Mouse (Mus musculus) neural tube, embryonic 10.5 days (tissue): ENCODE results near the gene D630023F18Rik.

ENCODE experiments used
- DNase-seq: peaks from one replicate; pipeline ENCODE4 v3.0.0-alpha.2; 2017; ENCODE audit warnings: low spot score; ENCODE audit errors: extremely low spot score

The D630023F18Rik gene

GRCm38 (mm10) chr1:65122574-65123372 lies at the start of gene D630023F18Rik:
TSS of gene D630023F18Rik (minus strand) at chr1:65123214.
- DNase-seq = no peak

- no peak for DNase-seq
These were observed 48.6 kb upstream of the D630023F18Rik start for GRCm38 (mm10) chr1:65171579-65171978.

- no peak for DNase-seq
These were observed 46.9 kb upstream of the D630023F18Rik start for GRCm38 (mm10) chr1:65169947-65170346.

- no peak for DNase-seq
These were observed 46.5 kb upstream of the D630023F18Rik start for GRCm38 (mm10) chr1:65169536-65169935.

- DNase-seq = no peak
These were observed 44.5 kb upstream of the D630023F18Rik start for GRCm38 (mm10) chr1:65167496-65167895.

- DNase-seq = no peak
These were observed 39.2 kb upstream of the D630023F18Rik start for GRCm38 (mm10) chr1:65162210-65162609.

- no peak for DNase-seq
These were observed 33.1 kb upstream of the D630023F18Rik start for GRCm38 (mm10) chr1:65156111-65156510.

GRCm38 (mm10) chr1:65154814-65155213 lies 31.8 kb upstream of the D630023F18Rik start:
- DNase-seq = no peak

- no peak for DNase-seq
These were observed 25.0 kb upstream of the D630023F18Rik start for GRCm38 (mm10) chr1:65147971-65148370.

- no peak for DNase-seq
These were observed 24.3 kb upstream of the D630023F18Rik start for GRCm38 (mm10) chr1:65147326-65147725.

GRCm38 (mm10) chr1:65146601-65147000 lies 23.6 kb upstream of the D630023F18Rik start:
- DNase-seq = no peak

GRCm38 (mm10) chr1:65144783-65145182 lies 21.8 kb upstream of the D630023F18Rik start:
- DNase-seq = no peak

- DNase-seq = no peak
These were observed 14.5 kb upstream of the D630023F18Rik start for GRCm38 (mm10) chr1:65137560-65137959.

- DNase-seq = no peak
These were observed 9.8 kb upstream of the D630023F18Rik start for GRCm38 (mm10) chr1:65132833-65133232.

- no peak for DNase-seq
These were observed 8.7 kb upstream of the D630023F18Rik start for GRCm38 (mm10) chr1:65131671-65132070.

GRCm38 (mm10) chr1:65130226-65130625 lies 7.2 kb upstream of the D630023F18Rik start:
- no peak for DNase-seq

GRCm38 (mm10) chr1:65129634-65130180 lies 6.7 kb upstream of the D630023F18Rik start:
- DNase-seq = no peak

GRCm38 (mm10) chr1:65119438-65119837 lies 3.6 kb downstream of the D630023F18Rik start, which contains the start of gene Gm28845:
TSS of gene Gm28845 (minus strand) at chr1:65119558.
- no peak for DNase-seq

GRCm38 (mm10) chr1:65118150-65118913 lies 4.7 kb downstream of the D630023F18Rik start:
- no peak for DNase-seq

- DNase-seq = no peak
These were observed 9.4 kb downstream of the D630023F18Rik start for GRCm38 (mm10) chr1:65113536-65114172.

- DNase-seq = no peak
These were observed 10.2 kb downstream of the D630023F18Rik start for GRCm38 (mm10) chr1:65112807-65113196.
